Mouse (Mus musculus): ENCODE measurements around the gene Il1rapl1. TPM values are rescaled to one million over a fixed set of nuclear protein-coding genes. Genes with fewer than 3 reads are reported as not detected.

The Il1rapl1 gene
- polyA plus RNA-seq, 1 experiment from 2014 or later, result not detected

DNA sequence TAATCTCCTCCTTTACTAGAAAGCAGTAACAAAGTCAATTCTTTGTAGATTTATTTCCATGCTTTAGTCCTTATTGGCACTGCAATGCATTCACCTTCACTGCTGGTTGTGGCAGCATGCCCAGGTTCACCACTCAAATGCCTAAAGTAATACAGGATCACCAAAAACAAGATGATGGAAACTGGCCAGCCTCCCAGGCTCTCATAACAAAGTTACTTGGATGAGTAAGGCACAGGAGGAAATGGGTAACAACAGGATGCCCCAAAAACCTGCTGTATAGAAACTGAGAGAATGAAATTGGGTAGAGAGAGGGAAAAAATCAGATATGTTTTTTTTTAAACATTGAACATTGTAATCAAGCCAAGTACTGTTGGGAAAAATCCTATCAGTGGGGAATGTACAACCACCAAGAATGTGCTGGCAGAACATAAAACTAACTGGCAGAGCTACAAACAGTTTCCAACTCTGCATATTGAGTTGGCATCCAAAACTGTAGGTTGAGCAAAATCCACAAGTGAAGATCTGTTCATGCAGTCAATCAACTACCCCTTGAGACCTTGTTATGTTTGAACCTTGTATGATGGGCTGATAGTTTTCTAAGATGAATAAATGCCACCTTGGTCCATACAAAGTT is 21.4 kb downstream of the Il1rapl1 start:
- Histone ChIP-seq H3K4me3 (ENCODE audit: low read depth, low read length) (no peak overlapping the region), H3K9ac (ENCODE audit: low read depth, low read length) (no peak overlapping the region), H3K27me3 (ENCODE audit: control insufficient read depth, insufficient read depth, low read depth, low read length) (no peaks in the 10 kb centered on the region), H3K4me1 (ENCODE audit: control insufficient read depth, low read depth, low read length) (no peaks in the 10 kb centered on the region), H3K36me3 (ENCODE audit: control insufficient read depth, insufficient read depth) (no peaks in the 10 kb centered on the region), H3K4me2 (ENCODE audit: low read depth, low read length) (no peak overlapping the region), H3K9me3 (replicated peaks; ENCODE audit: control insufficient read depth, low read length) (no peaks in the 10 kb centered on the region), H3K27ac (ENCODE audit: low read length) (no peak overlapping the region)
- no peak for ATAC-seq (ENCODE audit: low read depth)

DNA sequence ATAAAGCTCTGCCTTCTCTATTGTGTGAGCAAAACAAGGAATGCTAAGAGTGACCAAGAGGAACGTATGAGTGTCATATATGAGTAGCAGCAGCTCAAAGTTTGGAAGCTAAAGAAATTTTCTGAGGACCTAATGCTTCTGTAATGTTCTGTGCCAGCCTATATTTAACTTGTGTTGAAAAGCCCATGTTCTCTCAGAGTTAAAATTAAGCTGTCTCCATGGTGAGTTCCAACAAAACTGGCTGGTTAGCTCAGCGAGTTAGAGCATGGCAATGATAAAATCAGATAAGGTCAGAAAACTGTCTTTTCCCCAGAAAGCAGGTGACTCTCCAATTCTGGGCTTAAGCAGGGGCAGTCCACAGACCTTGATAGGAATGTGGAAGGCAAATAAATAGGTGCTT is 25.6 kb downstream of the Il1rapl1 start:
- no peak overlapping the region for H3K27ac ChIP-seq (ENCODE audit: low read length)
- H3K9me3 ChIP-seq (replicated peaks; ENCODE audit: control insufficient read depth, low read length), result no peaks in the 10 kb centered on the region
- no peak overlapping the region for H3K4me3 ChIP-seq (ENCODE audit: low read depth, low read length)
- WGBS (ENCODE audit: insufficient replicate concordance), result 32% methylated on average over 2 of the region's 2 CpGs
- H3K9ac ChIP-seq (ENCODE audit: low read depth, low read length), result no peak overlapping the region
- ATAC-seq (ENCODE audit: low read depth), result no peak
- H3K36me3 ChIP-seq (ENCODE audit: control insufficient read depth, insufficient read depth), result no peaks in the 10 kb centered on the region
- H3K27me3 ChIP-seq (ENCODE audit: control insufficient read depth, insufficient read depth, low read depth, low read length), result no peaks in the 10 kb centered on the region
- no peak overlapping the region for H3K4me2 ChIP-seq (ENCODE audit: low read depth, low read length)
- no peaks in the 10 kb centered on the region for H3K4me1 ChIP-seq (ENCODE audit: control insufficient read depth, low read depth, low read length)

DNA sequence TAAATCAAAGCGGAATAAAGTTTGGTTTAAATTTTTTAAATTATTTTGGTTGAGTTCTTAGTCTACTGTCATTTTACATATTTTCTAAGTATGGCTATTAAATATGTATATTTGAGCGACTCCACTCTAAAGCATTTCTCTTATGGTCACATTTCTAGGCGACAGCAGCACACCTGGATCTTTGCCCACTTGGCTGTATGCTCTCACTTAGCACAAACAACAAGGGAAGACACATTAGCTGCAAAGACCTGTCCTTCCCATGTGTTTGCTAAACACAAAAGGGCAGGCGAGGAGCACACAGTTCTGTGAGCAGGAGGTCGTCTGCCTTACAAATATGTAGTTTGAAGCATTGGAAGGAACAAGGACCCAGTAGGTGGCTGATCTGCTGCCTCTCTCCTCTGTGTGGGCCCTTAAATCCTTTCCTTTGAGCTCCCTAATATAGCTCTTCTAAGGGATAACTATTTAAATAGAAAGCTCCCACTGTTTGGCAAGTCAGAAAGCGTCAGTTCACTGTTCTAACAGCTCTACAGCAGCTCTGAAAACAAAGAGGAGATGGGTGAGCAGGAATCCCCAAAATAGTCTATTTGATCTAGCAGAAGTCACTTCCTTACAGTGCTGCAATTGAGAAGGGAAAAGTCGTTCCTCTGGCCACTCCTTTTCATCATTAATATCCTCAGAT is 42.6 kb downstream of the Il1rapl1 start:
- H3K36me3 ChIP-seq (ENCODE audit: control insufficient read depth, insufficient read depth), result no peaks in the 10 kb centered on the region
- 36% methylated on average over 7 of the region's 7 CpGs for WGBS (ENCODE audit: insufficient replicate concordance)
- no peak for ATAC-seq (ENCODE audit: low read depth)

DNA sequence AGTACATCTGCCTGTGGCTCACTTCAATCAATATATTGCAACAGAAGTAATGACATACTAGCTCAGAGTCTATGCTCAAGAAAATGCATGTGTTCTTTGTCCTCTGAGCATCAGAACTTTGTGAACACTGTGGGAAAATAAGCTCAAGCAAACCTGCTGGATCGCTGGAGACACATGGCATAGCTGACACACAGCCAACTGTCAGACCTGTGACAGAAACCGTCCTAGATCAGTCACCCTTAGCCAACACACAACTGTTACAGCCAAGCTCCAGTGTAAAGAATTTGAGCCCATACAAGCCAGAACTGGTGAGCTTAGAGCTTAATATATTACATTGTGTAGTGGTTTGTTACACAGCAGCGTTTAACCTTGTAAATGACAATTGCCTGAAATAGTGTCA is 45.1 kb downstream of the Il1rapl1 start:
- H3K27me3 ChIP-seq (ENCODE audit: control insufficient read depth, insufficient read depth, low read depth, low read length), result no peaks in the 10 kb centered on the region
- no peaks in the 10 kb centered on the region for H3K36me3 ChIP-seq (ENCODE audit: control insufficient read depth, insufficient read depth)
- no peak overlapping the region for H3K9ac ChIP-seq (ENCODE audit: low read depth, low read length)
- no peak overlapping the region for H3K4me3 ChIP-seq (ENCODE audit: low read depth, low read length)
- H3K4me1 ChIP-seq (ENCODE audit: control insufficient read depth, low read depth, low read length), result no peaks in the 10 kb centered on the region
- H3K27ac ChIP-seq (ENCODE audit: low read length), result no peak overlapping the region
- 52% methylated on average over 3 of the region's 3 CpGs for WGBS (ENCODE audit: insufficient replicate concordance)
- H3K9me3 ChIP-seq (replicated peaks; ENCODE audit: control insufficient read depth, low read length), result no peaks in the 10 kb centered on the region
- H3K4me2 ChIP-seq (ENCODE audit: low read depth, low read length), result no peak overlapping the region
- ATAC-seq (ENCODE audit: low read depth), result no peak

More for the DNA sequence above, 42.6 kb downstream of the Il1rapl1 start:
- Histone ChIP-seq H3K4me3 (ENCODE audit: low read depth, low read length) (no peak overlapping the region), H3K4me2 (ENCODE audit: low read depth, low read length) (no peak overlapping the region), H3K4me1 (ENCODE audit: control insufficient read depth, low read depth, low read length) (no peaks in the 10 kb centered on the region), H3K27ac (ENCODE audit: low read length) (no peak overlapping the region), H3K27me3 (ENCODE audit: control insufficient read depth, insufficient read depth, low read depth, low read length) (no peaks in the 10 kb centered on the region), H3K9ac (ENCODE audit: low read depth, low read length) (no peak overlapping the region), H3K9me3 (replicated peaks; ENCODE audit: control insufficient read depth, low read length) (no peaks in the 10 kb centered on the region)

DNA sequence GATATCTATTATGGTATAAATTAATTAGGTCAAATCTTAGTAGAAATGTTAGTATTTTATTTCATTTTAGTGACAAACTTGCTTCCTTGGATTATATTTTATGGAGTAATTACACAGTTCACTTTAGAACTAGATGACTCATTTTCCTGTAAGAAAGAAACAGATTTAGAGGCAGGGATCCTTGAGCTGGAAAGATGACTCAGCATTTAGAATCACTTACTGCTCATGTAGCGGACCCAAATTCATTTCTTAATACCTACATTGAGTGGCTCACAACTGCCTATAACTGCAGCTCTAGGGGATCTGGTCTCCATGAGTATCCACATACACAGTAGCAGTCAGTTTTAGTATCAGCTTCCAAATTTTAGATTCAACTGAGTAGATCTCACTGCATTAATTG is 71.9 kb downstream of the Il1rapl1 start:
- H3K27ac ChIP-seq (ENCODE audit: low read length), result no peak overlapping the region
- no peak overlapping the region for H3K4me3 ChIP-seq (ENCODE audit: low read depth, low read length)
- H3K9ac ChIP-seq (ENCODE audit: low read depth, low read length), result no peak overlapping the region
- no peaks in the 10 kb centered on the region for H3K4me1 ChIP-seq (ENCODE audit: control insufficient read depth, low read depth, low read length)
- WGBS (ENCODE audit: insufficient replicate concordance), result 77% methylated on average over 1 of the region's 1 CpGs
- no peak for ATAC-seq (ENCODE audit: low read depth)
- H3K4me2 ChIP-seq (ENCODE audit: low read depth, low read length), result no peak overlapping the region
- H3K27me3 ChIP-seq (ENCODE audit: control insufficient read depth, insufficient read depth, low read depth, low read length), result no peaks in the 10 kb centered on the region
- H3K36me3 ChIP-seq (ENCODE audit: control insufficient read depth, insufficient read depth), result no peaks in the 10 kb centered on the region
- H3K9me3 ChIP-seq (replicated peaks; ENCODE audit: control insufficient read depth, low read length), result no peaks in the 10 kb centered on the region

DNA sequence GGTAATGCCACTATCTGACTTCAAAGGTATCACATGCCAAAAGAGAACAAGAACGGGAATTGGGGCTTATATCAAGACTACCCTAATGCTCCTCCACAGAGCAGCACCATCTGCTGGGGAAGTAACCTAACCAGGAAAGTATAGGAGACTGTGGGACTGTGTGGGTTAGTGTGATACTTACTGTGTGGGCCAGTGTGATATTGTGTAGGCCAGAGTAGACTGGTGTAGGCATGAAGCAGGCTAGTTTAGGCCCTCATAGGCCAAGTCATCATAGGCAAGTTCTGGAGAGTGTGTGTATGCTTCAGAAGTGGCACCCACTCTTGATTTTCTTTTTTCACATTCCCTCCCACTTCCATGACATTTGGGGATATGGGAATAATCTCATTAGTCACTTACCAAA is 76.5 kb downstream of the Il1rapl1 start:
- H3K36me3 ChIP-seq (ENCODE audit: control insufficient read depth, insufficient read depth), result no peaks in the 10 kb centered on the region
- H3K9ac ChIP-seq (ENCODE audit: low read depth, low read length), result no peak overlapping the region
- no peak overlapping the region for H3K4me2 ChIP-seq (ENCODE audit: low read depth, low read length)
- no peaks in the 10 kb centered on the region for H3K9me3 ChIP-seq (replicated peaks; ENCODE audit: control insufficient read depth, low read length)
- H3K4me3 ChIP-seq (ENCODE audit: low read depth, low read length), result no peak overlapping the region
- H3K27ac ChIP-seq (ENCODE audit: low read length), result no peak overlapping the region
- WGBS (ENCODE audit: insufficient replicate concordance), result 55% methylated on average over 1 of the region's 1 CpGs
- H3K27me3 ChIP-seq (ENCODE audit: control insufficient read depth, insufficient read depth, low read depth, low read length), result no peaks in the 10 kb centered on the region
- no peak for ATAC-seq (ENCODE audit: low read depth)
- no peaks in the 10 kb centered on the region for H3K4me1 ChIP-seq (ENCODE audit: control insufficient read depth, low read depth, low read length)

DNA sequence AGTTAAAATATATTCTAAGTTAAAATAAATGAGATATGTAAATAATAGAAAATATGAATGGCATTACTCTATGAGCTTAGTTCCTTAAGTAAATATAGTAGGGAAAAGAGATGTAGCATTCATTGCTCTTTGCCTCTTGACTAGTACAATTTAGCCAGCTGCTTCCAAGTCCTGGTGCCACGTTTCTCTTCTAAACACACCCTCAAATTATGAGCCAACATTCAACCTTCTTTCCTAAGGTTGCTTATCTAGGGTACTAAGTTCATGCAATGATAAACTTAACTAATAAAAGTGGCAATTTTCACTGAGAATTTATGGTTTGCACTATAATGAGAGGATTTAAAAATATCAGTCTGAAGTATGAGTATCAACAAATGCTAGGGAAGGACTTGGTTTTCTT is 218.3 kb downstream of the Il1rapl1 start:
- Histone ChIP-seq H3K9me3 (replicated peaks; ENCODE audit: control insufficient read depth, low read length) (no peaks in the 10 kb centered on the region), H3K4me1 (ENCODE audit: control insufficient read depth, low read depth, low read length) (no peaks in the 10 kb centered on the region), H3K27me3 (ENCODE audit: control insufficient read depth, insufficient read depth, low read depth, low read length) (no peaks in the 10 kb centered on the region), H3K4me2 (ENCODE audit: low read depth, low read length) (no peak overlapping the region), H3K27ac (ENCODE audit: low read length) (no peak overlapping the region), H3K4me3 (ENCODE audit: low read depth, low read length) (no peak overlapping the region), H3K36me3 (ENCODE audit: control insufficient read depth, insufficient read depth) (no peaks in the 10 kb centered on the region), H3K9ac (ENCODE audit: low read depth, low read length) (no peak overlapping the region)
- ATAC-seq (ENCODE audit: low read depth), result no peak
- WGBS (ENCODE audit: insufficient replicate concordance), result 59% methylated on average over 1 of the region's 1 CpGs

DNA sequence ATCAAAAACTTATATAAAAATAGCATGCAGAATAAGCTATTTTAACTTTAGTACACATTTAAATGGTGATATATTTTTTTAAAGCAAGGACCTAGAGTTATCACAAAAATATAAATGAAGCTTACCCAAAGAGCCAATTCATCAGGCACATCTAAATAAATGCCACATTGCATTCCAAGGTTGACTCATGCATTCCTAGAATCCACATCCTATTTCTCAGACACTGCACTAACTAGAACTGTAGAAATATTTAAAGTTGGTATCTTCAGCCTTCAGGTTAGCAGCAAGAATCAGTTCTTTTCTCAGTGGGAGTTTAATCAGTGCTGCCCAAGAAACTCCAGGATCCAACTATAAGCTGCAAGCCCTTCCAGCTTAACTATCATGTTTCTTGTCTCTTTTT is 223.5 kb downstream of the Il1rapl1 start:
- no peaks in the 10 kb centered on the region for H3K9me3 ChIP-seq (replicated peaks; ENCODE audit: control insufficient read depth, low read length)
- no peaks in the 10 kb centered on the region for H3K36me3 ChIP-seq (ENCODE audit: control insufficient read depth, insufficient read depth)
- ATAC-seq (ENCODE audit: low read depth), result no peak
- H3K4me2 ChIP-seq (ENCODE audit: low read depth, low read length), result no peak overlapping the region
- H3K27ac ChIP-seq (ENCODE audit: low read length), result no peak overlapping the region
- H3K4me3 ChIP-seq (ENCODE audit: low read depth, low read length), result no peak overlapping the region
- H3K27me3 ChIP-seq (ENCODE audit: control insufficient read depth, insufficient read depth, low read depth, low read length), result no peaks in the 10 kb centered on the region
- H3K9ac ChIP-seq (ENCODE audit: low read depth, low read length), result no peak overlapping the region
- no peaks in the 10 kb centered on the region for H3K4me1 ChIP-seq (ENCODE audit: control insufficient read depth, low read depth, low read length)

DNA sequence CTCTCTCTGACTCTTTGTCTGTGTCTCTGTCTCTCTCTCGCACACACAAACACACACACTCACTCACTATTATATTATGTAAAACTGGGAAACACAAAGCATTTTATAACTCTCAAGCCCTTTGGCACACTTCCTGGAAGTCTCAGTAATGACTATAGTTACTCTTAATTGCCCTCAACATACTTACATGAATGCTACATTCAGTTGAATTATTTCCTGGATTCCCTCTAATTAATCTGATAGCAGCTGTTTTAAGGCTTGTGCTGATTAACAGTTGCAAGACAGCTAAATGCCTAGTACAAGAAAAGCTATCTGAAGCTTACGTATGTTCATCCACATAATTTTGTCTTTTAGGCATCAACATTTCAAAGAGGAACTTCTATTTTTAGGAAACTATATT is 261.3 kb downstream of the Il1rapl1 start:
- H3K36me3 ChIP-seq (ENCODE audit: control insufficient read depth, insufficient read depth), result no peaks in the 10 kb centered on the region

More for the DNA sequence above, 261.3 kb downstream of the Il1rapl1 start:
- Histone ChIP-seq H3K4me1 (ENCODE audit: control insufficient read depth, low read depth, low read length) (no peaks in the 10 kb centered on the region), H3K4me2 (ENCODE audit: low read depth, low read length) (no peak overlapping the region), H3K4me3 (ENCODE audit: low read depth, low read length) (no peak overlapping the region), H3K9ac (ENCODE audit: low read depth, low read length) (no peak overlapping the region), H3K27me3 (ENCODE audit: control insufficient read depth, insufficient read depth, low read depth, low read length) (no peaks in the 10 kb centered on the region), H3K9me3 (replicated peaks; ENCODE audit: control insufficient read depth, low read length) (no peaks in the 10 kb centered on the region), H3K27ac (ENCODE audit: low read length) (no peak overlapping the region)
- ATAC-seq (ENCODE audit: low read depth), result no peak
- WGBS (ENCODE audit: insufficient replicate concordance), result 53% methylated on average over 2 of the region's 2 CpGs

Measured in liver, embryonic 16.5 days (tissue).